Mouse (Mus musculus) left cerebral cortex, adult 9 months (tissue): Measurements from ENCODE around the gene Chd8.

ENCODE experiments used
- DNase-seq, 2 experiments: peaks; one replicate each; pipeline ENCODE4 v3.0.0; 2022; ENCODE audit warnings: low spot score in 2 of 2

The Chd8 gene

GRCm38 (mm10) chr14:52199412-52199811 is 58.2 kb downstream of the Chd8 start:
- no peak for DNase-seq

GRCm38 (mm10) chr14:52198141-52198540 is 59.4 kb downstream of the Chd8 start:
- no peak for DNase-seq

- peak; percentile 42 to 71 for DNase-seq
These were observed 60.3 kb downstream of the Chd8 start, which contains the start of gene Supt16 for GRCm38 (mm10) chr14:52197156-52197878. Supt16 (minus strand) TSS chr14:52197416.

DNA sequence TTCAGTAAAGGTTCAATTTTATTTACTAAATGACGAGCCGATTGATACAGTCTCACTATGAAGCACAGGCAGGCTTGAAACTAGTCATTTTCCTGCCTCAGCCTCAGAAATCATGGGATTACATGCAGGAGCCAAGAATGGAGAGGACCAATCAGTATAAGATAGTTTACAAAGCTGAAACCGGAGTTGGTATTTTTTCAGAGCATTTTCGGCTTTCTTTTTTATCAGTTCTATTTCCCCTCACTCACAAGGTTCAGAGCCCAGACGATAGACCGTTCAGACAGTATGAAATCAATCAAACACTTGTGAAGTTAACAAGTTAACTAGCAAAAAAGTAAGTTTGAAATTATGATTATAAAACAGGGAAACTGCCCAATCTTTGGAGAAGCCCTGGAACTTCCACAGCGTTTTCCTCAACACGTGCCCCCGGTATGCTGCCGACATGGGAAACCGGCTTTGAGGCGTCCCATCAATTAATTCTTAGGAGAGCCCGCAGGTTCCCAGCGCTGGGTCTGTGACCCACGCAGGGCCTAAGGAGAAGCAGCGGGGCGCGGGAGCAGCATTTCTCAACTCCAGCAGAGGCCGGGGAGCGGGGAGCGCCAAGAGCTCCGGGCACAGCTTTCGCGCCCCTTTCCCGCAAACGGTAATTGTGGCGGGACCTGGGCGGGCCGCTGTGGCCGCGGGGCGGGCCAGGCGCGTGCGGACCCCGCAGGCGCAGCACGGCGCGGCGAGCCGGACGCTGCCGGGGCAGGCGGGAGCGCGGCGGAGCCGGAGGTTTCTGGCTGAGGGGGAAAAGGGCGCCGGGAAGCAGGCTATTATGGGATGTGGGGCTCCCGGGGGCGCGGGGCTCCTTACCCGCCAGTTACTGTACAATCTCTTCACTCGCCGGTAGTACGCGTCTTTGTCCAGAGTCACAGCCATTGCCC is 61.1 kb downstream of the Chd8 start:
- peak in 1 of 2 experiments; percentile 7 for DNase-seq

- peak in 1 of 2 experiments; percentile 12 for DNase-seq
These were observed 61.9 kb downstream of the Chd8 start for GRCm38 (mm10) chr14:52195691-52196090.

DNA sequence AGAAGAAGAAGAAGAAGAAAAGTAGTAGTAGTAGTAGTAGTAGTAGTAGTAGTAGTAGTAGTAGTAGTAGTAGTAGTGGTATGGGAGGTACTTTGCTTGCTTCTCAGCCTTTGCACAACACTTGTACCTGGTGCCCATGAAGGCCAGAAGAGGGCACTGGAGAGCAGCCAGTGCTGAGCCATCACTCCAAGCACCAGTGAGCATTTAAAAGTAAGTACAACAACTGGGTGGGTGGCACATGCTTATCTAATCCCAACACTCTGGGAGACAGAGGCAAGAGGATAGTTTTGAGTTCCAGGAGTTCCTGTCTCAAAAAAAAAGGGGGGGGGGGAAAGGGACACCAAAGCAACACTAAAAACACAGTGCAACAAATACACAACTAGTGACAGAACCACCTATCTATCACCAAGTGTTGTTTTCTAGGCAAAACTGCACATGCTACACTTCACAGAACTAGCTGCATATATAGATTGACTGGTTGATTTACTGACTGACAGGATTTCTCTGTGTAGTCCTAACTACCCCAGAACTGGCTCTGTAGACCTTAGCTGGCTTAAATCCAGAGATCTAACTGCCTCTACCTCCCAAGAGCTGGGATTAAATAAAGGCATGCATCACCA is 66.7 kb downstream of the Chd8 start:
- DNase-seq: no peak

GRCm38 (mm10) chr14:52189519-52189918 is 68.1 kb downstream of the Chd8 start:
- no peak for DNase-seq

- DNase-seq: no peak
These were observed 68.8 kb downstream of the Chd8 start for GRCm38 (mm10) chr14:52188788-52189187.

DNA sequence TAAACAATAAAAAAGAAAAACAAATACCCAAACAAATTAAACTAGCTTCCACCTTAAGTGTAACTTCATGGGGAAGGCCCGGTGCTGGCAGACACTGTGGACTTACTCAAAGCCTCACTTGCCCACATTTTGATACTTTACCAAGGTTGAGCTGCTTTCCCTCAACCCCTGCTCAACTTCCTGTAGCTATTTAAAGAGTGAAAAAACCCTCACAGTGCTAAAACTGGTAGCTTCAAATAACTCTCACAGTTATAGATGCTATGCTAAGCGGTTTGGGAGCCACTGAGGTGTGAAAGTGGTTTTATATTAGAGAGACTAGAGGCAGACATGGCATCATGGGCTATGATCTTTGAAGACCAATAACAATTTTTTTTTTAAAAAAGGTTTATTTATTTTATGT is 91.0 kb downstream of the Chd8 start:
- DNase-seq: no peak

GRCm38 (mm10) chr14:52160911-52161310 is 96.7 kb downstream of the Chd8 start:
- DNase-seq: no peak

GRCm38 (mm10) chr14:52155008-52155407 is 102.6 kb downstream of the Chd8 start:
- no peak for DNase-seq

DNA sequence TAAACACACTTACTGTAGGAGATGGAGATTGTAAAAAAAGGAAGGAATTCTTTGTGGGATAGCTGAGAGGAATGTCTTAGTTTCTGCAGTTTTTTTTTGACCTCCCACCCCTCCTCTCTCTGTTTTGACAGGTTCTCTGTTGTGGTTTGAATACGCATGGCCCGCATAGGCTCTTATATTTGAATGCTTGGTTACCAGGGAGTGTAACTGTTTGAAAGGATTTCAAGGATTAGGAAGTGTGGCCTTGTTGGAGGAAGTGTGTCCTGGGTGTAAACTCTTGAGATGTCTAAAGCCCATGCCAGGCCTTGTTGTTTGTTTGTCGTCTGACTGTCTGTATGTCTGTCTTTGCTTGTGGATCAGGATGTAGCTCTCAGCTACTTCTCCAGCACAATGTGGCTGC is 105.0 kb downstream of the Chd8 start:
- DNase-seq: no peak

- peak; percentile 20 to 35 for DNase-seq
These were observed 105.4 kb downstream of the Chd8 start for GRCm38 (mm10) chr14:52152179-52152578.

DNA sequence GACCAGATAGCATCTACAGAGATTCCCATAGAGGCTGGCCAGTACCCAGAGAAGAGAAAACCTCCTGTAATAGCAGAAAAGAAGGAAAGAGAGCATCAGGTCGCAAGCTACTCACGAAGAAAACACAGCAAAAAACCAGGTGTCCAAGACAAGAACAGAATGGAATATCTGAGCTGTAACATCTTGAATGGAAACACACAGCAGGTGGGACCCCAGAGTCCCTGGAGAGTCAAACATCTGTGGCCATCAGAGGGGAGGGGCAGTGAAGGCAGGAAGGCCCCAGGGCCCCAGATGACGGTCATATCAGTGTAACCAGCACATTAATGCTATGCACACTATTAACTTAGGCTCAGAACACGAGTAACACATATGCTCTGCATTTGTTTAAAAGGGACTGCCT is 107.7 kb downstream of the Chd8 start:
- DNase-seq: no peak
